Mouse (Mus musculus): ENCODE measurements around the gene Barhl2.

Barhl2 gene

GRCm38 (mm10) chr5:106457986-106458476 is at the start of gene Barhl2:
Gene Barhl2, minus strand, starts transcription at chr5:106458166.
- no peak for DNase-seq (ENCODE audit: low spot score in 2 of 2)

DNA sequence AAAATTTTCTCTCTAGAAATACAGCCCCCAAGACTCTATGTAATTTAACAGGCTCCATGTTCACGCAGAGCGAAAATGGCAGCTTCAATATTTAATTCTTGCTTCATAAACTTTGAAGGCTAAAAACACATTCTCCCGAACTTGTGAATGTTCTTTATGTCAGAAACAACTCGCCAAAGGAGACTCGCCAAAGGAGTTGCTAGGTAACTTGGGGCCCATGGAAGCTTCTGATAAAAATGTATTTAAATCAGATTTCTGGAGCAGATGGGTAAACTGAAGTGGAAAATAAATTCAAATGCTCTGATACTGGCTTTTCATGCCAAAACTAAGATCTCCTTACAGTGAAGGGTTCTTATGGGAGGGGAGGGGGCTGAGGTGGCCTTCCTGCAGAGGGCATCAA is 48.1 kb upstream of the Barhl2 start:
- DNase-seq (ENCODE audit: low spot score in 2 of 2): no peak

GRCm38 (mm10) chr5:106502684-106503545 is 44.9 kb upstream of the Barhl2 start:
- DNase-seq (ENCODE audit: low spot score in 2 of 2): no peak

GRCm38 (mm10) chr5:106502271-106502670 is 44.3 kb upstream of the Barhl2 start:
- DNase-seq (ENCODE audit: low spot score in 2 of 2): no peak

- no peak for DNase-seq (ENCODE audit: low spot score in 2 of 2)
Measured at GRCm38 (mm10) chr5:106491771-106492170, 33.8 kb upstream of the Barhl2 start.

- no peak for DNase-seq (ENCODE audit: low spot score in 2 of 2)
Measured at GRCm38 (mm10) chr5:106472105-106472500, 14.1 kb upstream of the Barhl2 start.

- DNase-seq (ENCODE audit: low spot score in 2 of 2): no peak
Measured at GRCm38 (mm10) chr5:106471235-106472104, 13.5 kb upstream of the Barhl2 start.

- no peak for DNase-seq (ENCODE audit: low spot score in 2 of 2)
Measured at GRCm38 (mm10) chr5:106465129-106465790, 7.3 kb upstream of the Barhl2 start.

GRCm38 (mm10) chr5:106464336-106465128 is 6.6 kb upstream of the Barhl2 start:
- DNase-seq (ENCODE audit: low spot score in 2 of 2): no peak

GRCm38 (mm10) chr5:106463661-106464191 is 5.8 kb upstream of the Barhl2 start:
- DNase-seq (ENCODE audit: low spot score in 2 of 2): no peak

DNA sequence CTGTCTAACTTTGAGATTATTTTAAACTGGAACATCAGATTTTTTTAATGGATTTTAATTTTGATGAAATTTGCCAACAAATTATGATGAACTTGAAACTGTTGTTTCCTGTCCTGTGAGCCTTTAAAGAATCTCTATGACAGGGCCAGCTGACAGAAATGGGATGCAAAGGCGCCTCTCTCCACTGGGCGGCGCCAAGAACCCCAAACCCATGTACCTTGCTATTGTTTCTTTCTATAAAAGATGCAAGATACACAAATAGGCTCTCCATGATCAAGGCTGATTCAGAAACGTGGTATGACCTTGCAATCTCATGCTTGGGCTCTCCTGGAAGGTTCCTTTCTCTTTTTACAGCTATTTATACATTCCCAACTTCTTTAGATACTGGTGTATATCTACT is 3.9 kb upstream of the Barhl2 start:
- no peak for DNase-seq (ENCODE audit: low spot score in 2 of 2)

DNA sequence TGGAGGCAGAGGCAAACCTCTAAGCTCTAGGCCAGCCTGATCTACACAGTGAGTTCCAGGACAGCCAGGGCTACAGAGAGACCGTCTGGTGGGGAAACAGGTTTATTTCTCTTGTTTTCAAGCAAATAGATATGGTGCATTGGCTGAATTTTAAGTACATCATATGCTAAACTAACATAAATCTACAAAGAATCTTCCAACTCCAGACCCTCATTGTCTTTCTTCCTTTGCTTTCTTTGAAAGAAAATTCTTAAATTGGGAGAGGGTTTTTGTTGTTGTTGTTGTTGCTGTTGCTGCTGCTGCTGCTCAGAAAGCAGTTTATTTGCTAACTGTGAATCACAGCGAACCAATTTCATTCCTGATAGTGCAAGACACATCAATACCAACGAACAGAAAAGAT is 3.5 kb upstream of the Barhl2 start:
- DNase-seq (ENCODE audit: low spot score in 2 of 2): no peak

- DNase-seq (ENCODE audit: low spot score in 2 of 2): no peak
Measured at GRCm38 (mm10) chr5:106460535-106460934, 2.6 kb upstream of the Barhl2 start.

GRCm38 (mm10) chr5:106460001-106460511 is 2.1 kb upstream of the Barhl2 start:
- DNase-seq (ENCODE audit: low spot score in 2 of 2): no peak

DNA sequence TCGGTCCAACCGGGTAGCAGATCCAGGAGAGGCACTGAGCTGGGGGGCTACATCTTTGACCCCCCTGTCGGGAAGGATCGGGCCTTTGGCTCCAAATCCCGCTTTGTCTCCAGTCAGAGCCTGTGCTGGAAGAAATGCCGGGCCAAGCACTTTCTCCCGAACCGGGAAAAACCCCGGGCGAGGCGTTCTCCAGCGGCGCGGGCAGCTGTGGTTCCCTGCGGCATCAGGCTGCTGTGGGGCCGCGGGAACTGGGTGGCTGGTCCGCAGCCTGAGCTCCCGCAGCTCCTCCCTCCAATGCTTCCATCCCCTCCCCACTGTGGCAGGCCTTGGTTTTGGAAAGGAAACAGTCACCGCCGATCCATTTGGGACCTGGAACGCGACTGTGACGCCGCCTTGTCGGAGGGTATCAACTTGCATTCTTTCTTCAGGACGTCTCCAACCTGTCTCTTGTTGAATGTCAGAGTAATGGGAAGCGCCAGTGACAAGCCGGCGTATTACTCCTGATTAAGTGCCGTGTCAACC is 1.2 kb upstream of the Barhl2 start:
- no peak for DNase-seq (ENCODE audit: low spot score in 2 of 2)

- no peak for DNase-seq (ENCODE audit: low spot score in 2 of 2)
Measured at GRCm38 (mm10) chr5:106458477-106459119, 632 bp upstream of the Barhl2 start.

DNA sequence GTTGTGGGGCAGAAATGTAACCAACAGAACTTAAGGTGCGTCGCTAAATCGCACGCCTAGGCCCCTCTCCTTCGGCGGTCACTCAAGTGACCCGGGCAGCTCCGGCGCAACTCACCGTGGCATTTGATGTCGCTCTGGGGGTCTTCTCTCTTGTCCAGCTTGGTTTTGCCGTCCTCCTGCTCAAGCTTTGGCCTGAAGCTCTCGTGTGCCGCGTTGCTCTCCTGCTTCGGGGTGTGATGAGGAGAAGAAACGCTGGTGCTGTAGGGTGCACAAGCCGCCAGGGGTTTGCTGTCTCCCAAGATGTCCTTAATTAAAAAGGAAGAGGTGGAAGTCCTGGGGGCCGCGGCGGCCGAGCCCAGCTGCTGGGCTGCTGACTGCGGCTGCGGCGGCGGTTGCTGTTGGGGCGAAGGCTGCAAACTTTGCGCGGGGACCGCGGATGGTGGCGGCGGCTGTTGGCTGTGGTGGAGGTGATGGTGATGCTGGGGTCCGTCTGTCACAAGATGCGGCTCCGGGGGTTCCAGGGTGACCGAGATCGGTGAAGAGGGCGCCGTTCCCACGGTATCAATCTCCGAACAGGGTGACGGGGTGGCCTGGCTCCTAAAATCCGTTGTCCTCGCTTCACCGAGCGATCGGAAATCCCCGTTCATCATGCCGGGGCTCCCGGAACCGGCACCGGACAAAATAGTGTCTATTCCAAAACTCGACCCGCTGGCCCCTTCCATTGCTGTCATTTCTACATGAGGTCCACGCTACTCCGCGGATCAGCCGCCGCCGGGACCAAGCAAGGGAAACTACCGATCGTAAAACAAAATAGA is 648 bp downstream of the Barhl2 start:
- no peak for DNase-seq (ENCODE audit: low spot score in 2 of 2)

DNA sequence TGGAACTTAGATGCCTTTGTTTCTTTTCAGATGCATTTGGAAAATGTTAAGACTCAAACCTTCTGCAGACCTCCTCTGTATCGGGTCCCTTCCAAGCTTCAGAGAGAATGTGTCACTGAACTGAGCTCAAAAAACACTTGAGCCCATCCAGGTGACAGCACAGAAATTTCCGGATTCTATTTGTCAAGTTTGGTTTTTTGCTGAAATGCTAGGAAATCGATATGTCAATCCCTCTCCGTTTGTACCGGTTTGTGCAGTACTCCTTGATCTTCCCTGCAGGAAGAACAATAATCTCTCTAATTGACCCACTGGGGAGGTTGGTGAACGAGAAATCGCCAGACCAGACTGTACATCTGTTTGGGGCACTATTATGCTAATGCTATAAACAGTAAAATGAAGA is 2.0 kb downstream of the Barhl2 start:
- no peak for DNase-seq (ENCODE audit: low spot score in 2 of 2)

All from left cerebral cortex, adult 9 months (tissue).